ENCODE assay signal across 8 mouse cellular contexts in genomic region chr13:63046206-63047020, GRCm38 (mm10).
A peak's percentile ranks its signal among the peaks of the same experiment; 100 is the strongest.
DNase-seq lines count a peak whose midpoint lies in the region; ATAC-seq and TF ChIP-seq lines count a peak whose summit lies in the region.

No protein-coding gene starts in this region.

- 57% methylated on average over 7 of the region's 7 CpGs for WGBS in liver, adult 2 months
- 45% methylated on average over 7 of the region's 7 CpGs for WGBS in liver, embryonic 12.5 days (ENCODE audit: insufficient replicate concordance)
- WGBS in midbrain, embryonic 16.5 days: 49% methylated on average over 7 of the region's 7 CpGs
- 40% methylated on average over 7 of the region's 7 CpGs for WGBS in stomach, embryonic 14.5 days

- TF ChIP-seq CTCF in liver, adult 2 months (IDR thresholded peaks at IDR 0.05; ENCODE audit: low read depth, low read length): peak; percentile 67
- peak; percentile 79 for TF ChIP-seq CTCF in cortical plate, adult 2 months (IDR thresholded peaks at IDR 0.05; ENCODE audit: extremely low read depth, insufficient read depth, low read length)

- no peak for ATAC-seq in liver, embryonic 12.5 days
- ATAC-seq in midbrain, embryonic 16.5 days: peak; percentile 58; the same call in 1 of the 2 replicates
- peak; percentile 84; the same call in 1 of the 2 replicates for ATAC-seq in stomach, embryonic 14.5 days (ENCODE audit: insufficient number of reproducible peaks, insufficient read depth, low FRiP score, low read depth)

- no peaks in the 10 kb centered on the region for H3K27me3 ChIP-seq in liver, adult 2 months (ENCODE audit: control insufficient read depth, insufficient read depth, low read length)
- H3K27me3 ChIP-seq in liver, embryonic 12.5 days (replicated peaks): no peaks in the 10 kb centered on the region
- no peaks in the 10 kb centered on the region for H3K27me3 ChIP-seq in midbrain, embryonic 16.5 days (ENCODE audit: control insufficient read depth, insufficient read depth, low read depth, low read length)
- H3K27me3 ChIP-seq in stomach, embryonic 14.5 days (ENCODE audit: control insufficient read depth, insufficient read depth, low read length): no peaks in the 10 kb centered on the region

- no peaks in the 10 kb centered on the region for H3K36me3 ChIP-seq in liver, adult 2 months (ENCODE audit: control insufficient read depth, insufficient read depth, low read length)
- no peaks in the 10 kb centered on the region for H3K36me3 ChIP-seq in liver, embryonic 12.5 days
- H3K36me3 ChIP-seq in midbrain, embryonic 16.5 days (ENCODE audit: control insufficient read depth, insufficient read depth, low read length): no peaks in the 10 kb centered on the region
- no peaks in the 10 kb centered on the region for H3K36me3 ChIP-seq in stomach, embryonic 14.5 days (ENCODE audit: control insufficient read depth, insufficient read depth, low read length)

- H3K79me2 ChIP-seq in liver, adult 2 months (ENCODE audit: control insufficient read depth, insufficient read depth, low read length): no peaks in the 10 kb centered on the region; the same call in 1 of the 2 replicates

- no peak overlapping the region for H3K27ac ChIP-seq in liver, adult 2 months (replicated peaks; ENCODE audit: insufficient read depth, low read depth, low read length)
- no peak overlapping the region for H3K27ac ChIP-seq in liver, embryonic 12.5 days
- no peak overlapping the region for H3K27ac ChIP-seq in cortical plate, adult 2 months (ENCODE audit: insufficient read depth, low read length)
- H3K27ac ChIP-seq in midbrain, embryonic 16.5 days (ENCODE audit: low read length): no peak overlapping the region
- peak overlapping the region; percentile 33; the same call in 1 of the 2 replicates for H3K27ac ChIP-seq in stomach, embryonic 14.5 days (ENCODE audit: low read length)

- H3K9ac ChIP-seq in liver, adult 2 months (ENCODE audit: low read depth, low read length): no peak overlapping the region
- no peak overlapping the region for H3K9ac ChIP-seq in liver, embryonic 12.5 days
- H3K9ac ChIP-seq in midbrain, embryonic 16.5 days (ENCODE audit: low read depth, low read length): 0 out of 2 replicates have a peak overlapping the region, but pooled peaks have one; percentile 34
- H3K9ac ChIP-seq in stomach, embryonic 14.5 days (replicated peaks; ENCODE audit: low read depth, low read length): no peak overlapping the region

- intact Hi-C loops in gastrocnemius, postnatal 14 days (cut with DNase I; ENCODE audit: low total_unique reads): loop anchor here (2.0 to 10.0 kb wide), 2 partner anchors 122 to 288 kb away; no protein-coding TSS in a partner anchor
- intact Hi-C loops in left cerebral cortex, postnatal 4 days (cut with DNase I): no loop called here

- no peak for TF ChIP-seq POLR2A in liver, adult 2 months (IDR thresholded peaks at IDR 0.05; ENCODE audit: extremely low read depth, insufficient read depth, low read length)
- TF ChIP-seq POLR2A in cortical plate, adult 2 months (IDR thresholded peaks at IDR 0.05; ENCODE audit: extremely low read depth, insufficient read depth, low read length): no peak

- H3K9me3 ChIP-seq in liver, embryonic 12.5 days (replicated peaks): no peaks in the 10 kb centered on the region
- H3K9me3 ChIP-seq in midbrain, embryonic 16.5 days (replicated peaks; ENCODE audit: control insufficient read depth, low read length, poor library complexity, severe bottlenecking): no peaks in the 10 kb centered on the region
- no peaks in the 10 kb centered on the region for H3K9me3 ChIP-seq in stomach, embryonic 14.5 days (ENCODE audit: control insufficient read depth, low read depth, low read length)

- H3K4me2 ChIP-seq in liver, embryonic 12.5 days: no peak overlapping the region
- H3K4me2 ChIP-seq in midbrain, embryonic 16.5 days (ENCODE audit: low read length): no peak overlapping the region
- no peak overlapping the region for H3K4me2 ChIP-seq in stomach, embryonic 14.5 days (replicated peaks; ENCODE audit: low read depth, low read length)

- DNase-seq in liver, adult 2 months (ENCODE audit: extremely low read depth, low read depth, low spot score): peak; percentile 43
- peak; percentile 69 for DNase-seq in gastrocnemius, postnatal 14 days
- DNase-seq in kidney, adult 18-20 months: peak; percentile 83
- peak; percentile 71 for DNase-seq in left cerebral cortex, postnatal 4 days

- no peak overlapping the region for H3K4me3 ChIP-seq in liver, adult 2 months (ENCODE audit: insufficient read depth, low read depth, low read length)
- H3K4me3 ChIP-seq in liver, embryonic 12.5 days: no peak overlapping the region
- no peak overlapping the region for H3K4me3 ChIP-seq in cortical plate, adult 2 months (ENCODE audit: insufficient read depth, low read length)
- H3K4me3 ChIP-seq in midbrain, embryonic 16.5 days (ENCODE audit: low read depth, low read length): no peak overlapping the region
- no peak overlapping the region for H3K4me3 ChIP-seq in stomach, embryonic 14.5 days (ENCODE audit: low read depth, low read length)

- no peaks in the 10 kb centered on the region for H3K4me1 ChIP-seq in liver, adult 2 months (ENCODE audit: control insufficient read depth, insufficient read depth, low read length)
- H3K4me1 ChIP-seq in liver, embryonic 12.5 days: no peaks in the 10 kb centered on the region
- H3K4me1 ChIP-seq in cortical plate, adult 2 months (ENCODE audit: control insufficient read depth, insufficient read depth, low read length): 0 out of 2 replicates have a peak, but pooled peaks cover 2% of the 10 kb centered on the region
- H3K4me1 ChIP-seq in midbrain, embryonic 16.5 days (ENCODE audit: control insufficient read depth, insufficient read depth, low read length): no peaks in the 10 kb centered on the region
- H3K4me1 ChIP-seq in stomach, embryonic 14.5 days (ENCODE audit: control insufficient read depth, insufficient read depth, low read length): 0 out of 2 replicates have a peak, but pooled peaks cover 3% of the 10 kb centered on the region
